Mouse (Mus musculus): ENCODE data around the gene Ifit1.

DNA sequence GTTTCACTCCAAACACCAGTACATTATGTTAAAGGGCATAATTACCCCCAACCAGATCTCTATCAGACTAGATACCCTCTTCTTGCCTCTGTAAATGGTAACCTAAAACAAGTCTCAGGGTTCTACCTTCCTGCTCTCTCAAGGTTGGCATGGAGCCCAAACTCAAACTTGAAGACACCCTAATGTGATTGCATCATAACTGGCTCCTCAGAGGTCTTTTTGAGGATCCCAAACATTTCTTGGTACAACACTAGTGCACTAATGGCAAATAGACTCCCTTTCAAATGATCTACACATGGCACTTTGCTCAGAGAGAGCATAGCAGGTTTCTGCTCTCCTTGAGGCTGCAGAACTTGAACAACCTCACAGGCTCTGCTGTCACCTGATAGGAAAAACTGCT is 43.9 kb upstream of the Ifit1 start:
- no peak for TF ChIP-seq CTCF (IDR thresholded peaks at IDR 0.05; ENCODE audit: borderline replicate concordance, insufficient read depth, low read depth, low read length)
- no peak for TF ChIP-seq POLR2A (IDR thresholded peaks at IDR 0.05; ENCODE audit: borderline replicate concordance, insufficient read depth, low read length)
